Mouse (Mus musculus) layer of hippocampus, adult 2 months (tissue): ENCODE data around the gene Tmod4. TPM values are rescaled to one million over a fixed set of nuclear protein-coding genes. Genes with fewer than 3 reads are reported as not detected.
"Not testable (repeated sequence)": the region's sequence is repeated elsewhere in the genome, so short reads cannot be mapped to it uniquely, and the experiment has no call there.

ENCODE experiments used
- DNase-seq, 2 experiments: peaks; one replicate each; pipeline ENCODE4 v3.0.0; 2022; ENCODE audit warnings: low spot score in 2 of 2
- H3K27ac ChIP-seq: fragments of 200-600 bp; 2 replicates; pipeline ENCODE4 v1.8.1; 2022
- H3K4me3 ChIP-seq: fragments of 200-600 bp; 2 replicates; pipeline ENCODE4 v1.8.1; 2022; ENCODE audit warnings: mild to moderate bottlenecking
- CTCF ChIP-seq: fragments of 200-600 bp; conservative IDR thresholded peaks from 2 replicates; pipeline ENCODE4 v1.8.1; 2022; ENCODE audit warnings: antibody characterized with exemption, mild to moderate bottlenecking, moderate library complexity
- long read RNA-seq, 2 experiments: library from polyadenylated mRNA; stranded (forward); transcript quantifications; one replicate each; pipeline ENCODE4 v2.0.0; 2021; ENCODE audit warnings: borderline mapping rate in 2 of 2
- total RNA-seq, 2 experiments: library from RNA; stranded (reverse); gene quantifications; 2 replicates each; pipeline ENCODE4 v1.2.3; 2021

The Tmod4 gene
- under 1 TPM in 1 of 2 experiments, not detected in 1; 0.71 TPM for total RNA-seq
- long read RNA-seq, experiment 1, result 0 reads
- long read RNA-seq, experiment 2, partial matches to known transcripts, result 0 of 2 reads
- long read RNA-seq, experiment 2, other reads (novel, unspliced or antisense), result 2 of 2 reads

- Histone ChIP-seq H3K4me3 (no peak within 1 kb of the TSS), H3K27ac (peak within 1 kb of the TSS; percentile 21; the same call in 1 of the 2 replicates)
- no peak for DNase-seq
- peak; percentile 74 for TF ChIP-seq CTCF
Observed at GRCm38 (mm10) chr3:95124246-95124645, at the start of gene Tmod4. TSS of gene Tmod4 (plus strand) at chr3:95124476.

- DNase-seq, result no peak
- TF ChIP-seq CTCF, result no peak
- peak overlapping the region; percentile 28; the same call in 1 of the 2 replicates for H3K27ac ChIP-seq
- H3K4me3 ChIP-seq, result no peak overlapping the region
Observed at GRCm38 (mm10) chr3:95088071-95088470, 36.2 kb upstream of the Tmod4 start.

- Histone ChIP-seq H3K27ac (no peak overlapping the region), H3K4me3 (no peak overlapping the region)
- TF ChIP-seq CTCF, result no peak
- no peak for DNase-seq
Observed at GRCm38 (mm10) chr3:95100854-95101253, 23.4 kb upstream of the Tmod4 start.

GRCm38 (mm10) chr3:95105121-95105520 lies 19.2 kb upstream of the Tmod4 start:
- H3K4me3 ChIP-seq, result peak overlapping the region; percentile 88
- H3K27ac ChIP-seq, result peak overlapping the region; percentile 96
- TF ChIP-seq CTCF, result no peak
- peak; percentile 74 to 78 for DNase-seq

GRCm38 (mm10) chr3:95105586-95106337 lies 18.5 kb upstream of the Tmod4 start:
- no peak for DNase-seq
- TF ChIP-seq CTCF, result no peak
- Histone ChIP-seq H3K27ac (peak overlapping the region; percentile 96), H3K4me3 (peak overlapping the region; percentile 88)

- Histone ChIP-seq H3K4me3 (peak within 1 kb of the TSS; percentile 88), H3K27ac (peak within 1 kb of the TSS; percentile 96)
- peak; percentile 54 for TF ChIP-seq CTCF
- peak; percentile 97 to 98 for DNase-seq
Observed at GRCm38 (mm10) chr3:95106338-95107117, 17.7 kb upstream of the Tmod4 start, which contains the start of gene Pip5k1a. TSS of gene Pip5k1a (minus strand) at chr3:95106930.

GRCm38 (mm10) chr3:95107308-95107707 lies 17.0 kb upstream of the Tmod4 start:
- Histone ChIP-seq H3K4me3 (peak overlapping the region; percentile 88), H3K27ac (peak overlapping the region; percentile 81)
- DNase-seq, result not testable (repeated sequence)

- peak; percentile 73 for TF ChIP-seq CTCF
- Histone ChIP-seq H3K27ac (no peak overlapping the region), H3K4me3 (no peak overlapping the region)
- no peak for DNase-seq
Observed at GRCm38 (mm10) chr3:95107898-95108297, 16.4 kb upstream of the Tmod4 start.

- TF ChIP-seq CTCF, result no peak
- DNase-seq, result peak; percentile 86 to 91
- peak within 1 kb of the TSS; percentile 92 for H3K27ac ChIP-seq
- H3K4me3 ChIP-seq, result peak within 1 kb of the TSS; percentile 86
Observed at GRCm38 (mm10) chr3:95110911-95111726, 13.2 kb upstream of the Tmod4 start, which contains the start of gene Vps72. TSS of gene Vps72 (plus strand) at chr3:95111022.

- Histone ChIP-seq H3K27ac (no peak overlapping the region), H3K4me3 (no peak overlapping the region)
- no peak for DNase-seq
- no peak for TF ChIP-seq CTCF
Observed at GRCm38 (mm10) chr3:95112760-95113159, 11.5 kb upstream of the Tmod4 start.

GRCm38 (mm10) chr3:95117751-95118150 lies 6.5 kb upstream of the Tmod4 start:
- DNase-seq, result no peak
- H3K27ac ChIP-seq, result no peak overlapping the region

GRCm38 (mm10) chr3:95121580-95121979 lies 2.7 kb upstream of the Tmod4 start:
- no peak for DNase-seq
- TF ChIP-seq CTCF, result no peak
- H3K27ac ChIP-seq, result no peak overlapping the region
- no peak overlapping the region for H3K4me3 ChIP-seq

More at GRCm38 (mm10) chr3:95117751-95118150, 6.5 kb upstream of the Tmod4 start:
- H3K4me3 ChIP-seq, result no peak overlapping the region
- no peak for TF ChIP-seq CTCF
